Comparison of ENCODE assay signal across 8 mouse cellular contexts in genomic region chr2:9877966-9878563, GRCm38 (mm10). TPM values are rescaled to one million over a fixed set of nuclear protein-coding genes. Genes with fewer than 3 reads are reported as not detected.
DNase-seq lines count a peak whose midpoint lies in the region; ATAC-seq and TF ChIP-seq lines count a peak whose summit lies in the region.

No protein-coding gene starts in this region.

- intact Hi-C loops in left cerebral cortex, adult 2 months (cut with DNase I): loop anchor here (2.0 to 10.0 kb wide), 3 partner anchors 17 to 1123 kb away; partner anchors contain the start of gene Sfmbt2

- no peaks in the 10 kb centered on the region for H3K36me3 ChIP-seq in embryonic facial prominence, embryonic 11.5 days (replicated peaks; ENCODE audit: control insufficient read depth, insufficient read depth, low read depth, low read length)
- H3K36me3 ChIP-seq in limb, embryonic 10.5 days: no peaks in the 10 kb centered on the region
- H3K36me3 ChIP-seq in small intestine, adult 2 months (ENCODE audit: control insufficient read depth, insufficient read depth, low read length): no peaks in the 10 kb centered on the region

- peak overlapping the region; percentile 71 for H3K9ac ChIP-seq in embryonic facial prominence, embryonic 11.5 days (replicated peaks; ENCODE audit: low read length)

- H3K27me3 ChIP-seq in embryonic facial prominence, embryonic 11.5 days (ENCODE audit: control insufficient read depth, insufficient read depth, low read length): peaks cover 13% of the 10 kb centered on the region
- H3K27me3 ChIP-seq in limb, embryonic 10.5 days (ENCODE audit: low read depth, poor library complexity, severe bottlenecking): peaks cover 89% of the 10 kb centered on the region
- H3K27me3 ChIP-seq in small intestine, adult 2 months (ENCODE audit: control insufficient read depth, insufficient read depth, low read length): peaks cover 81% of the 10 kb centered on the region

- peak overlapping the region; percentile 9; the same call in 1 of the 2 replicates for H3K4me3 ChIP-seq in left cerebral cortex, adult 2 months
- peak overlapping the region; percentile 38 for H3K4me3 ChIP-seq in embryonic facial prominence, embryonic 11.5 days (ENCODE audit: low read depth, low read length)
- peak overlapping the region; percentile 54 for H3K4me3 ChIP-seq in limb, embryonic 10.5 days
- H3K4me3 ChIP-seq in small intestine, adult 2 months (ENCODE audit: low read depth, low read length): peak overlapping the region; percentile 63

- peaks cover 7% of the 10 kb centered on the region for H3K4me1 ChIP-seq in embryonic facial prominence, embryonic 11.5 days (ENCODE audit: control insufficient read depth, insufficient read depth, low read length)
- H3K4me1 ChIP-seq in limb, embryonic 10.5 days: peaks cover 59% of the 10 kb centered on the region
- peaks cover 8% of the 10 kb centered on the region for H3K4me1 ChIP-seq in small intestine, adult 2 months (ENCODE audit: control insufficient read depth, insufficient read depth, insufficient read length, low read length)

- H3K27ac ChIP-seq in left cerebral cortex, adult 2 months: no peak overlapping the region
- peak overlapping the region; percentile 11; the same call in 1 of the 2 replicates for H3K27ac ChIP-seq in embryonic facial prominence, embryonic 11.5 days (replicated peaks; ENCODE audit: low read depth, low read length)
- H3K27ac ChIP-seq in limb, embryonic 10.5 days: peak overlapping the region; percentile 3; the same call in 1 of the 2 replicates
- H3K27ac ChIP-seq in small intestine, adult 2 months (ENCODE audit: insufficient read depth, low read depth, low read length): no peak overlapping the region

- peak overlapping the region; percentile 66 for H3K4me2 ChIP-seq in embryonic facial prominence, embryonic 11.5 days (ENCODE audit: low read depth, low read length)

- DNase-seq in left cerebral cortex, adult 2 months (ENCODE audit: extremely low spot score in 1 of 2, low spot score in 2 of 2): no peak
- no peak for DNase-seq in left cerebral cortex, adult 8-10 months (ENCODE audit: low spot score in 2 of 2)
- DNase-seq in embryonic facial prominence, embryonic 11.5 days (ENCODE audit: low spot score): peak; percentile 27
- peak; percentile 58 for DNase-seq in limb, embryonic 10.5 days (ENCODE audit: low spot score)
- no peak for DNase-seq in testis, postnatal 14 days (ENCODE audit: low spot score)
- no peak for DNase-seq in layer of hippocampus, postnatal 10 days (ENCODE audit: low spot score in 2 of 2)
- no peak for DNase-seq in frontal cortex, postnatal 10 days (ENCODE audit: low spot score in 2 of 2)

- WGBS in embryonic facial prominence, embryonic 11.5 days: 2% methylated on average over 19 of the region's 19 CpGs
- WGBS in limb, embryonic 10.5 days: under 1% methylated on average over 19 of the region's 19 CpGs
- WGBS in small intestine, adult 2 months: 3% methylated on average over 19 of the region's 19 CpGs

- ATAC-seq in embryonic facial prominence, embryonic 11.5 days (replicated peaks; ENCODE audit: insufficient number of reproducible peaks, low FRiP score, low TSS enrichment, low read depth): no peak

- no peak for TF ChIP-seq POLR2A in small intestine, adult 2 months (IDR thresholded peaks at IDR 0.05; ENCODE audit: low read depth, low read length)

- no peak for TF ChIP-seq CTCF in left cerebral cortex, adult 2 months (IDR thresholded peaks at IDR 0.05)
- TF ChIP-seq CTCF in small intestine, adult 2 months (IDR thresholded peaks at IDR 0.05; ENCODE audit: extremely low read depth, insufficient read length, insufficient replicate concordance, low read depth, low read length): no peak

- H3K9me3 ChIP-seq in embryonic facial prominence, embryonic 11.5 days (replicated peaks; ENCODE audit: control insufficient read depth, low read length): no peaks in the 10 kb centered on the region
- no peaks in the 10 kb centered on the region for H3K9me3 ChIP-seq in limb, embryonic 10.5 days (replicated peaks)

RNA-seq across cellular contexts. Expression of gene 4930412O13Rik, which starts 3.0 kb away (rescaled TPM):
- total RNA-seq in left cerebral cortex, adult 2 months (2021): not detected
- total RNA-seq in left cerebral cortex, adult 8-10 months (2022): not detected
- polyA plus RNA-seq in embryonic facial prominence, embryonic 11.5 days (2014; fragmentation: Nextera tagmentation; extraction: Ambion mirVana): 1.0 and 1.7 TPM in 2 replicates
- polyA plus RNA-seq in limb, embryonic 10.5 days (2016; fragmentation: Nextera tagmentation; extraction: Ambion mirVana): 0.46 and 0.55 TPM in 2 replicates
- polyA plus RNA-seq in small intestine, adult 2 months (2012; rRNA removed): not detected in 2 replicates
- total RNA-seq in layer of hippocampus, postnatal 10 days (2021): not detected

RNA-seq across cellular contexts. Expression of gene 9230102O04Rik, which starts 11.3 kb away (rescaled TPM):
- total RNA-seq in left cerebral cortex, adult 2 months (2021): not detected
- not detected for total RNA-seq in left cerebral cortex, adult 8-10 months (2022)
- 0.99 and 1.2 TPM in 2 replicates for polyA plus RNA-seq in embryonic facial prominence, embryonic 11.5 days (2014; fragmentation: Nextera tagmentation; extraction: Ambion mirVana)
- polyA plus RNA-seq in limb, embryonic 10.5 days (2016; fragmentation: Nextera tagmentation; extraction: Ambion mirVana): 0.39 TPM in 1 of 2 replicates, not detected in the other
- not detected in 2 replicates for polyA plus RNA-seq in small intestine, adult 2 months (2012; rRNA removed)
- not detected for total RNA-seq in layer of hippocampus, postnatal 10 days (2021)

RNA-seq across cellular contexts. Expression of gene Gata3, which starts 11.8 kb away (rescaled TPM):
- not detected for total RNA-seq in left cerebral cortex, adult 2 months (2021)
- total RNA-seq in left cerebral cortex, adult 8-10 months (2022): 1 to 10 TPM in 1 of 4 experiments, under 1 TPM in 1, not detected in 2; 0.28 to 1.4 TPM
- polyA plus RNA-seq in embryonic facial prominence, embryonic 11.5 days (2014; fragmentation: Nextera tagmentation; extraction: Ambion mirVana): 17.4 and 22.7 TPM in 2 replicates
- 6.3 and 6.5 TPM in 2 replicates for polyA plus RNA-seq in limb, embryonic 10.5 days (2016; fragmentation: Nextera tagmentation; extraction: Ambion mirVana)
- polyA plus RNA-seq in small intestine, adult 2 months (2012; rRNA removed): 0.77 and 2.3 TPM in 2 replicates
- 1 to 10 TPM in 1 of 2 experiments, under 1 TPM in 1; 0.78 to 1.1 TPM for total RNA-seq in layer of hippocampus, postnatal 10 days (2021)

Comparison
In these comparisons a context has a peak if more than half of its experiments do, and no peak if none do; other contexts are left out.
1. DNase-seq: peak in embryonic facial prominence, embryonic 11.5 days (single experiment) and limb, embryonic 10.5 days (single experiment); none in left cerebral cortex, adult 2 months (0 of 2), left cerebral cortex, adult 8-10 months (0 of 2), testis, postnatal 14 days (single experiment), layer of hippocampus, postnatal 10 days (0 of 2) and frontal cortex, postnatal 10 days (0 of 2).
2. H3K27ac ChIP-seq: peak in embryonic facial prominence, embryonic 11.5 days (single experiment) and limb, embryonic 10.5 days (single experiment); none in left cerebral cortex, adult 2 months (single experiment) and small intestine, adult 2 months (single experiment).
3. H3K4me3 ChIP-seq: peak in every context shown above with its lines; median percentile 63 in small intestine, adult 2 months; 54 in limb, embryonic 10.5 days; 38 in embryonic facial prominence, embryonic 11.5 days; 9 in left cerebral cortex, adult 2 months.